Mouse (Mus musculus) small intestine, adult 2 months (tissue): ENCODE results near the gene Tbc1d2b.

Source experiments
- CTCF ChIP-seq: fragments of 200-500 bp; IDR thresholded peaks from 2 replicates; pipeline ENCODE4 v1.5.1; 2012; ENCODE audit warnings: low read depth, mild to moderate bottlenecking, control low read depth, inconsistent platforms, low read length, moderate library complexity, mixed read lengths; ENCODE audit not compliant: insufficient replicate concordance, insufficient read length; ENCODE audit errors: extremely low read depth
- POLR2A ChIP-seq: fragments of 200-500 bp; IDR thresholded peaks from 2 replicates; pipeline ENCODE4 v1.6.1; 2012; ENCODE audit warnings: low read depth, mild to moderate bottlenecking, control low read depth, inconsistent platforms, low read length, moderate library complexity

- TF ChIP-seq POLR2A (no peak), CTCF (no peak)
These were observed 20.3 kb downstream of the Tbc1d2b start for GRCm38 (mm10) chr9:90250141-90250775.
